Mouse (Mus musculus): ENCODE results near the gene Rnasel. TPM values are rescaled to one million over a fixed set of nuclear protein-coding genes. Genes with fewer than 3 reads are reported as not detected.
A peak's percentile ranks its signal among the peaks of the same experiment; 100 is the strongest.

Rnasel gene
- polyA plus RNA-seq, 1 experiment from 2014 or later, result 10.1 TPM

GRCm38 (mm10) chr1:153790708-153791107, 41.5 kb downstream of the Rnasel start:
- Histone ChIP-seq H3K27me3 (ENCODE audit: low read depth, poor library complexity, severe bottlenecking) (no peaks in the 10 kb centered on the region), H3K4me3 (no peak overlapping the region), H3K36me3 (no peaks in the 10 kb centered on the region), H3K27ac (replicated peaks) (no peak overlapping the region), H3K4me1 (no peaks in the 10 kb centered on the region), H3K9me3 (replicated peaks) (no peaks in the 10 kb centered on the region)
- DNase-seq (ENCODE audit: low spot score), result no peak
- WGBS, result 79% methylated on average over 2 of the region's 2 CpGs

- no peak overlapping the region for H3K27ac ChIP-seq (replicated peaks)
- 85% methylated on average over 3 of the region's 3 CpGs for WGBS
Measured at GRCm38 (mm10) chr1:153794241-153794640, 45.0 kb downstream of the Rnasel start.

GRCm38 (mm10) chr1:153802691-153803090, 53.5 kb downstream of the Rnasel start:
- Histone ChIP-seq H3K27me3 (ENCODE audit: low read depth, poor library complexity, severe bottlenecking) (no peaks in the 10 kb centered on the region), H3K9me3 (replicated peaks) (no peaks in the 10 kb centered on the region), H3K4me3 (no peak overlapping the region), H3K36me3 (no peaks in the 10 kb centered on the region), H3K27ac (replicated peaks) (no peak overlapping the region), H3K4me1 (peaks cover 13% of the 10 kb centered on the region)
- WGBS, result 85% methylated on average over 7 of the region's 7 CpGs
- no peak for DNase-seq (ENCODE audit: low spot score)

More at GRCm38 (mm10) chr1:153794241-153794640, 45.0 kb downstream of the Rnasel start:
- Histone ChIP-seq H3K9me3 (replicated peaks) (no peaks in the 10 kb centered on the region), H3K36me3 (no peaks in the 10 kb centered on the region), H3K4me1 (no peaks in the 10 kb centered on the region), H3K4me3 (no peak overlapping the region), H3K27me3 (ENCODE audit: low read depth, poor library complexity, severe bottlenecking) (no peaks in the 10 kb centered on the region)
- no peak for DNase-seq (ENCODE audit: low spot score)

GRCm38 (mm10) chr1:153803530-153803929, 54.3 kb downstream of the Rnasel start:
- Histone ChIP-seq H3K4me3 (no peak overlapping the region), H3K27ac (replicated peaks) (no peak overlapping the region), H3K9me3 (replicated peaks) (no peaks in the 10 kb centered on the region), H3K4me1 (peaks cover 13% of the 10 kb centered on the region), H3K27me3 (ENCODE audit: low read depth, poor library complexity, severe bottlenecking) (no peaks in the 10 kb centered on the region), H3K36me3 (no peaks in the 10 kb centered on the region)
- DNase-seq (ENCODE audit: low spot score), result no peak
- WGBS, result 53% methylated on average over 8 of the region's 8 CpGs

GRCm38 (mm10) chr1:153807390-153807993, 58.3 kb downstream of the Rnasel start:
- Histone ChIP-seq H3K27ac (replicated peaks) (no peak overlapping the region), H3K4me1 (peaks cover 13% of the 10 kb centered on the region), H3K9me3 (replicated peaks) (no peaks in the 10 kb centered on the region), H3K27me3 (ENCODE audit: low read depth, poor library complexity, severe bottlenecking) (no peaks in the 10 kb centered on the region), H3K4me3 (no peak overlapping the region), H3K36me3 (no peaks in the 10 kb centered on the region)
- 53% methylated on average over 13 of the region's 13 CpGs for WGBS
- DNase-seq (ENCODE audit: low spot score), result peak; percentile 36

Other genes starting within 250 kb of the Rnasel start
- 21.7 and 25.0 TPM in 2 replicates for gene Npl, start 199.4 kb upstream of the Rnasel start, polyA plus RNA-seq (2016; fragmentation: Nextera tagmentation; extraction: Ambion mirVana)
- gene Rgs8, start 96.4 kb upstream of the Rnasel start, polyA plus RNA-seq (2016; fragmentation: Nextera tagmentation; extraction: Ambion mirVana), result 8.3 and 15.1 TPM in 2 replicates
- gene Rgs16, start 9.1 kb upstream of the Rnasel start, polyA plus RNA-seq (2016; fragmentation: Nextera tagmentation; extraction: Ambion mirVana), result 31.8 and 39.0 TPM in 2 replicates
- not detected in 2 replicates for gene Rgsl1, start 94.7 kb downstream of the Rnasel start, polyA plus RNA-seq (2016; fragmentation: Nextera tagmentation; extraction: Ambion mirVana)
- gene Teddm1b, start 124.9 kb downstream of the Rnasel start, polyA plus RNA-seq (2016; fragmentation: Nextera tagmentation; extraction: Ambion mirVana), result 0.49 and 0.83 TPM in 2 replicates
- not detected in 2 replicates for gene Teddm1a, start 142.3 kb downstream of the Rnasel start, polyA plus RNA-seq (2016; fragmentation: Nextera tagmentation; extraction: Ambion mirVana)
- gene Glul, start 150.5 kb downstream of the Rnasel start, polyA plus RNA-seq (2016; fragmentation: Nextera tagmentation; extraction: Ambion mirVana), result 130 and 133 TPM in 2 replicates
- 0.39 and 0.42 TPM in 2 replicates for gene Teddm2, start 150.8 kb downstream of the Rnasel start, polyA plus RNA-seq (2016; fragmentation: Nextera tagmentation; extraction: Ambion mirVana)